Mouse (Mus musculus) megakaryocyte, adult 5-6 weeks (primary cell): ENCODE measurements around the gene Gjc2. TPM values are rescaled to one million over a fixed set of nuclear protein-coding genes. Genes with fewer than 3 reads are reported as not detected.
A peak's percentile ranks its signal among the peaks of the same experiment; 100 is the strongest.

Experiments
- ATAC-seq: 2 replicates; pipeline ENCODE4 v1.8.0; 2016; ENCODE audit warnings: mild to moderate bottlenecking, inconsistent platforms; ENCODE audit not compliant: poor library complexity, severe bottlenecking
- total RNA-seq, 2 experiments: library from RNA; stranded (forward) in 1 of 2; stranded (reverse) in 1 of 2; fragments of 153-499, 151-499 nt in 1 of 2; fragments of 221-1000, 200-1000 nt in 1 of 2; gene quantifications; 2 replicates each; pipeline versions ENCODE4 v1.2.3 to v1.2.4; 2015 to 2017

Gjc2 gene
- total RNA-seq, 2 experiments from 2014 or later = not detected

GRCm38 (mm10) chr11:59209003-59209441 lies 26.0 kb upstream of the Gjc2 start:
- peak; percentile 66 for ATAC-seq

- ATAC-seq = peak; percentile 77
Observed at GRCm38 (mm10) chr11:59208153-59208831, 25.3 kb upstream of the Gjc2 start, which contains the start of gene 2310033P09Rik. Gene 2310033P09Rik (plus strand): TSS chr11:59208321.

- peak; percentile 91 for ATAC-seq
Observed at GRCm38 (mm10) chr11:59202081-59202995, 19.3 kb upstream of the Gjc2 start, which contains the start of gene Mrpl55. Gene Mrpl55 (plus strand): TSS chr11:59202486.

GRCm38 (mm10) chr11:59201216-59202002 lies 18.4 kb upstream of the Gjc2 start:
- peak; percentile 72 for ATAC-seq

GRCm38 (mm10) chr11:59196230-59196629 lies 13.2 kb upstream of the Gjc2 start:
- ATAC-seq = no peak

- 0 out of 2 replicates have a peak, but pooled peaks have one; percentile 3 for ATAC-seq
Observed at GRCm38 (mm10) chr11:59192059-59192386, 9.0 kb upstream of the Gjc2 start, which contains the start of gene Guk1. Gene Guk1 (minus strand): TSS chr11:59192212.

GRCm38 (mm10) chr11:59191231-59192058 lies 8.4 kb upstream of the Gjc2 start:
- peak; percentile 95 for ATAC-seq

- no peak for ATAC-seq
Observed at GRCm38 (mm10) chr11:59187706-59188105, 4.7 kb upstream of the Gjc2 start.

GRCm38 (mm10) chr11:59185490-59185889 lies 2.5 kb upstream of the Gjc2 start:
- no peak for ATAC-seq

- peak; percentile 90 for ATAC-seq
Observed at GRCm38 (mm10) chr11:59183821-59184220, 808 bp upstream of the Gjc2 start.

- no peak for ATAC-seq
Observed at GRCm38 (mm10) chr11:59176921-59177320, 6.1 kb downstream of the Gjc2 start.

GRCm38 (mm10) chr11:59176475-59176874 lies 6.5 kb downstream of the Gjc2 start:
- no peak for ATAC-seq

- ATAC-seq = no peak
Observed at GRCm38 (mm10) chr11:59174189-59174838, 8.7 kb downstream of the Gjc2 start.

GRCm38 (mm10) chr11:59170549-59170948 lies 12.5 kb downstream of the Gjc2 start:
- ATAC-seq = no peak

- no peak for ATAC-seq
Observed at GRCm38 (mm10) chr11:59169807-59170206, 13.2 kb downstream of the Gjc2 start.

- ATAC-seq = no peak
Observed at GRCm38 (mm10) chr11:59165616-59166241, 17.3 kb downstream of the Gjc2 start.

GRCm38 (mm10) chr11:59164384-59164783 lies 18.6 kb downstream of the Gjc2 start:
- ATAC-seq = no peak

GRCm38 (mm10) chr11:59163255-59164236 lies 19.5 kb downstream of the Gjc2 start, which contains the start of gene Iba57:
Gene Iba57 (minus strand): TSS chr11:59163739.
- peak; percentile 96 for ATAC-seq
